In genomic region chr2:174327295-174327981, GRCm38 (mm10) we compare ENCODE assay signal across 7 mouse cellular contexts. TPM values are rescaled to one million over a fixed set of nuclear protein-coding genes. Genes with fewer than 3 reads are reported as not detected.
A peak's percentile ranks its signal among the peaks of the same experiment; 100 is the strongest.
DNase-seq lines count a peak whose midpoint lies in the region; ATAC-seq lines count a peak whose summit lies in the region.

No protein-coding gene starts in this region.

- DNase-seq in T-cell, adult 2 months (ENCODE audit: low spot score) = peak; percentile 73
- peak; percentile 83 for DNase-seq in cerebellum, adult 9-11 months
- peak; percentile 69 to 73 for DNase-seq in frontal cortex, postnatal 10 days (ENCODE audit: low spot score in 2 of 2)
- DNase-seq in left cerebral cortex, postnatal 36 days (ENCODE audit: low spot score in 2 of 2) = peak; percentile 81 to 83
- DNase-seq in midbrain, embryonic 10.5 days (ENCODE audit: low spot score) = peak; percentile 73
- peak; percentile 76 for DNase-seq in skeletal muscle tissue, adult 2 months (ENCODE audit: low read depth, low spot score)

- no peaks in the 10 kb centered on the region for H3K9me3 ChIP-seq in hindbrain, embryonic 16.5 days (ENCODE audit: control insufficient read depth, low read length)
- H3K9me3 ChIP-seq in midbrain, embryonic 10.5 days (replicated peaks) = peaks cover 17% of the 10 kb centered on the region

- peak overlapping the region; percentile 95 for H3K4me3 ChIP-seq in hindbrain, embryonic 16.5 days (ENCODE audit: low read length)
- H3K4me3 ChIP-seq in midbrain, embryonic 10.5 days = peak overlapping the region; percentile 93

- H3K27ac ChIP-seq in hindbrain, embryonic 16.5 days (ENCODE audit: low read depth, low read length) = peak overlapping the region; percentile 51
- peak overlapping the region; percentile 80 for H3K27ac ChIP-seq in midbrain, embryonic 10.5 days (replicated peaks)

- 58% methylated on average over 64 of the region's 64 CpGs for WGBS in hindbrain, embryonic 16.5 days
- 50% methylated on average over 64 of the region's 64 CpGs for WGBS in midbrain, embryonic 10.5 days

- H3K4me1 ChIP-seq in hindbrain, embryonic 16.5 days (ENCODE audit: control insufficient read depth, insufficient read depth, low read depth, low read length) = peaks cover 12% of the 10 kb centered on the region
- peaks cover 38% of the 10 kb centered on the region for H3K4me1 ChIP-seq in midbrain, embryonic 10.5 days

- intact Hi-C loops in left cerebral cortex, postnatal 36 days (cut with DNase I) = loop anchor here (10.0 kb wide), 1 partner anchor 217 kb away; no protein-coding TSS in a partner anchor

- peak overlapping the region; percentile 70 for H3K9ac ChIP-seq in hindbrain, embryonic 16.5 days (ENCODE audit: low read depth, low read length)

- peak overlapping the region; percentile 77 for H3K4me2 ChIP-seq in hindbrain, embryonic 16.5 days (ENCODE audit: low read length)

- H3K27me3 ChIP-seq in hindbrain, embryonic 16.5 days (replicated peaks; ENCODE audit: control insufficient read depth, insufficient read depth, low read length) = no peaks in the 10 kb centered on the region
- no peaks in the 10 kb centered on the region for H3K27me3 ChIP-seq in midbrain, embryonic 10.5 days (ENCODE audit: low read depth, poor library complexity, severe bottlenecking)

- no peaks in the 10 kb centered on the region for H3K36me3 ChIP-seq in hindbrain, embryonic 16.5 days (ENCODE audit: control insufficient read depth, insufficient read depth, low read length)
- H3K36me3 ChIP-seq in midbrain, embryonic 10.5 days = peaks cover 27% of the 10 kb centered on the region

- ATAC-seq in hindbrain, embryonic 16.5 days = peak; percentile 75

RNA-seq across cellular contexts. Expression of gene Gm20721, which starts 19.1 kb away (rescaled TPM):
- polyA plus RNA-seq in hindbrain, embryonic 16.5 days (2015; fragmentation: Nextera tagmentation; extraction: Ambion mirVana) = 15.1 and 23.5 TPM in 2 replicates
- total RNA-seq in left cerebral cortex, postnatal 36 days (2021) = 1 to 10 TPM; 3.0 TPM
- polyA plus RNA-seq in midbrain, embryonic 10.5 days (2016; fragmentation: Nextera tagmentation; extraction: Ambion mirVana) = 12.7 and 15.2 TPM in 2 replicates

RNA-seq across cellular contexts. Expression of gene Gnas, which starts 43.3 kb away (rescaled TPM):
- polyA plus RNA-seq in hindbrain, embryonic 16.5 days (2015; fragmentation: Nextera tagmentation; extraction: Ambion mirVana) = 1,030 and 1,626 TPM in 2 replicates
- 1,000 to 10,000 TPM; 1,724 to 1,906 TPM for total RNA-seq in left cerebral cortex, postnatal 36 days (2021)
- 1,043 and 1,067 TPM in 2 replicates for polyA plus RNA-seq in midbrain, embryonic 10.5 days (2016; fragmentation: Nextera tagmentation; extraction: Ambion mirVana)

Comparison
In these comparisons a context has a peak if more than half of its experiments do, and no peak if none do; other contexts are left out.
1. Peak in every context shown above with its lines: DNase-seq, ATAC-seq, H3K4me3 ChIP-seq and H3K27ac ChIP-seq.